Mouse (Mus musculus) urinary bladder, postnatal 10 days (tissue): ENCODE measurements around the gene Cyp2c50.
"Not testable (repeated sequence)": the region's sequence is repeated elsewhere in the genome, so short reads cannot be mapped to it uniquely, and the experiment has no call there.

ENCODE experiments used
- DNase-seq: peaks from one replicate; pipeline ENCODE4 v3.0.0; 2022; ENCODE audit warnings: low spot score

Cyp2c50 gene

GRCm38 (mm10) chr19:40089421-40089820 is at the start of gene Cyp2c50:
TSS of gene Cyp2c50 (plus strand) at chr19:40089688.
- not testable (repeated sequence) for DNase-seq

DNA sequence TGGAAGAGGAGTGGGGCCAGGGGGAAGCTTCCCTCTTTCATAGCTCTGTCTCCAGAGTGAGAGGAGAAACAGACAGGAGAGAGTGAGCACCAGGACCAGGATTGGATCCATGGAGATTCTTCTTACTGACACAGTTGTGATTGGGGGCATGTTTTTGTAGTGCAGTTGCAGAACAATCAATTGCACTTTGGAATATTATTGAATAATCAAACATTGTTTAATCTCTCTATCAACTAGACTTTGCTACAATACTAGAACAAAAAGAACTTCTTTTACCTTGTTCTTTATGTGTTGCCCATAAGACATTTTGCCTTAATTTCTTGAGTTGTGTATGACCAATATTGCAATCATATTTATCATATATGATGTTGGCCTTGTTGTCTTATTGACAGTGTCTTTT is 15.8 kb upstream of the Cyp2c50 start, which contains the start of gene Cyp2c54:
Gene Cyp2c54 (minus strand): TSS at position 127 of the 400 bp plus-strand sequence.
- DNase-seq: no peak

- no peak for DNase-seq
Measured at GRCm38 (mm10) chr19:40088381-40088780, 1.1 kb upstream of the Cyp2c50 start.

DNA sequence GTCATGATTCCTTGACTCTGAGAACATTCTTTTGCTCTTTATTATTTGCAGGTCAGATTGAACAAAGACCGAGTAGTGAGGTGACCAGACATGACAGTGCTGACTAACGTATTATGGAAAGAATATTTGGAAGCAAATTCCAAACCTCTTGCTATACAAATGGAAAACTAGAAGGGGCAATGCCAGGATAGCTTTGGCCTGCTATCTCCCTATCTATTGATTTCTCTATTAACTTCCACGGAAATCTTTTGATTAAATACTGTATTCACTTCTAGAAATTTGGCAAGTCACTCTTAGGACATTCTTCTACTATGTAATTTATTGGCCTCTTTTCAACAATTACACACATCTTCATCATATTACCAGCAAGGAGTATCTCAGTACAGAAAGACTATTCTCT is 1.6 kb downstream of the Cyp2c50 start:
- no peak for DNase-seq

GRCm38 (mm10) chr19:40119624-40120023 is 30.1 kb downstream of the Cyp2c50 start:
- DNase-seq: not testable (repeated sequence)

- not testable (repeated sequence) for DNase-seq
Measured at GRCm38 (mm10) chr19:40125165-40125564, 35.7 kb downstream of the Cyp2c50 start.

DNA sequence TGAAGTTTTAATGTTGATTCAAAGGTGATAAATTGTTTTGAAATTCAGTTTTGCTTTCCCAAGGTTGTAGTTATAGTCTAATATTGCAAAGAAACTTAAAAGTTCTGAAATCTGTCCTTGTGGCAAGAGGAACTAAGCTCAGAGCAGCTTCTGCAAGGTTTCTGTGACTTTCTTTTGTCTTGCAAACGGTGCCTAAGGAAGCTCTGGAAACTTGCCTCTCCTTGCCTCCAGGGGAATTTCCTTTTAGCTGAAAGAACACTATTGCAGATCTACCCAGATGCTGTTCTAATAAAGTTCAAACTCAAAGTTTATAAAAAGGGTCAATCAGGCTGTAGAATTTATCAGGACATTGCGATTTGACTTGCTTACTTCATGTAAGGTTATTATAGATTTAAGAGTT is 37.5 kb downstream of the Cyp2c50 start:
- not testable (repeated sequence) for DNase-seq
